8 mouse cellular contexts compared by ENCODE assay signal in genomic region chr15:97914331-97914747, GRCm38 (mm10). TPM values are rescaled to one million over a fixed set of nuclear protein-coding genes. Genes with fewer than 3 reads are reported as not detected.
DNase-seq lines count a peak whose midpoint lies in the region; ATAC-seq lines count a peak whose summit lies in the region.

No protein-coding gene starts in this region.

- DNase-seq in 3134 (ENCODE audit: extremely low read depth, insufficient read length, low spot score) = peak; percentile 85
- DNase-seq in Muller cell, postnatal 12 days (ENCODE audit: inconsistent ontology term) = peak; percentile 85
- peak; percentile 16 for DNase-seq in gastrocnemius, postnatal 25 days
- peak; percentile 72 for DNase-seq in kidney, adult 9 months
- peak; percentile 63 for DNase-seq in skeletal muscle tissue, adult 2 months (ENCODE audit: low read depth, low spot score)
- DNase-seq in frontal cortex, postnatal 10 days (ENCODE audit: low spot score in 2 of 2) = no peak
- DNase-seq in cerebellum, adult 8-10 months = no peak

- ATAC-seq in erythroblast, adult 5-6 weeks (replicated peaks; ENCODE audit: low FRiP score, poor library complexity, severe bottlenecking) = no peak

RNA-seq across cellular contexts. Expression of gene Vdr, which starts 3.9 kb away (rescaled TPM):
- total RNA-seq in gastrocnemius, postnatal 25 days (2021) = under 1 TPM; 0.18 to 0.32 TPM
- 0.19 and 0.21 TPM in 2 replicates for total RNA-seq in erythroblast, adult 5-6 weeks (2015; ENCODE audit: low replicate concordance)
- 0.26 TPM in 1 of 2 replicates, not detected in the other for total RNA-seq in erythroblast, adult 5-6 weeks (2017; ENCODE audit: low replicate concordance)

RNA-seq across cellular contexts. Expression of gene Tmem106c, which starts 49.7 kb away (rescaled TPM):
- 1 to 10 TPM; 4.8 to 7.1 TPM for total RNA-seq in gastrocnemius, postnatal 25 days (2021)
- 8.2 and 18.3 TPM in 2 replicates for total RNA-seq in erythroblast, adult 5-6 weeks (2015; ENCODE audit: low replicate concordance)
- 1.4 and 4.3 TPM in 2 replicates for total RNA-seq in erythroblast, adult 5-6 weeks (2017; ENCODE audit: low replicate concordance)

Comparison
In these comparisons a context has a peak if more than half of its experiments do, and no peak if none do; other contexts are left out.
1. DNase-seq: peak in 3134 (single experiment), Muller cell, postnatal 12 days (single experiment), gastrocnemius, postnatal 25 days (single experiment), kidney, adult 9 months (single experiment) and skeletal muscle tissue, adult 2 months (single experiment); none in frontal cortex, postnatal 10 days (0 of 2) and cerebellum, adult 8-10 months (single experiment).